8 mouse cellular contexts compared by ENCODE assay signal in genomic region chr17:34661121-34661591, GRCm38 (mm10). TPM values are rescaled to one million over a fixed set of nuclear protein-coding genes. Genes with fewer than 3 reads are reported as not detected.
A peak's percentile ranks its signal among the peaks of the same experiment; 100 is the strongest.
DNase-seq lines count a peak whose midpoint lies in the region; ATAC-seq and TF ChIP-seq lines count a peak whose summit lies in the region.

No protein-coding gene starts in this region.

- H3K4me3 ChIP-seq in MEL (ENCODE audit: control insufficient read depth in 1 of 2, insufficient read depth in 1 of 2, low read depth in 2 of 2, low read length in 2 of 2) = peak overlapping the region; percentile 49 to 67
- H3K4me3 ChIP-seq in embryonic facial prominence, embryonic 10.5 days = peak overlapping the region; percentile 41
- peak overlapping the region; percentile 32 for H3K4me3 ChIP-seq in heart, postnatal 0 days (ENCODE audit: low read depth, low read length)
- H3K4me3 ChIP-seq in midbrain, embryonic 13.5 days (replicated peaks) = no peak overlapping the region

- H3K9me3 ChIP-seq in MEL (replicated peaks; ENCODE audit: insufficient read depth, low read length) = no peaks in the 10 kb centered on the region
- no peaks in the 10 kb centered on the region for H3K9me3 ChIP-seq in embryonic facial prominence, embryonic 10.5 days
- no peaks in the 10 kb centered on the region for H3K9me3 ChIP-seq in heart, postnatal 0 days (replicated peaks; ENCODE audit: control insufficient read depth, low read length)
- H3K9me3 ChIP-seq in midbrain, embryonic 13.5 days = no peaks in the 10 kb centered on the region

- TF ChIP-seq CTCF in MEL (IDR thresholded peaks at IDR 0.05 in 2 of 3, conservative IDR thresholded peaks at IDR 0.05 in 1 of 3; ENCODE audit: control insufficient read depth in 1 of 3, insufficient read depth in 1 of 3, low read depth in 2 of 3, low read length in 3 of 3, poor library complexity in 1 of 3, severe bottlenecking in 1 of 3) = no peak
- TF ChIP-seq CTCF in heart, postnatal 0 days (IDR thresholded peaks at IDR 0.05; ENCODE audit: low read depth) = no peak

- peak overlapping the region; percentile 16; the same call in 1 of the 2 replicates for H3K27ac ChIP-seq in MEL (ENCODE audit: control insufficient read depth, low read depth, low read length)
- H3K27ac ChIP-seq in embryonic facial prominence, embryonic 10.5 days (replicated peaks) = no peak overlapping the region; the same call in 1 of the 2 replicates
- H3K27ac ChIP-seq in heart, postnatal 0 days (ENCODE audit: low read depth) = peak overlapping the region; percentile 60
- no peak overlapping the region for H3K27ac ChIP-seq in midbrain, embryonic 13.5 days

- peak overlapping the region; percentile 53 for H3K9ac ChIP-seq in MEL (ENCODE audit: control insufficient read depth, low read depth, low read length, poor library complexity, severe bottlenecking)
- H3K9ac ChIP-seq in heart, postnatal 0 days (replicated peaks; ENCODE audit: low read depth, low read length) = no peak overlapping the region; the same call in 1 of the 2 replicates
- no peak overlapping the region for H3K9ac ChIP-seq in midbrain, embryonic 13.5 days (replicated peaks)

- no peak for TF ChIP-seq RAD21 in MEL (IDR thresholded peaks at IDR 0.05; ENCODE audit: low read depth, low read length)

- H3K27me3 ChIP-seq in MEL (ENCODE audit: control insufficient read depth in 1 of 2, insufficient read depth in 2 of 2, low read length in 2 of 2) = no peaks in the 10 kb centered on the region
- H3K27me3 ChIP-seq in embryonic facial prominence, embryonic 10.5 days (replicated peaks; ENCODE audit: low read depth, poor library complexity, severe bottlenecking) = peaks cover 59% of the 10 kb centered on the region
- peaks cover 12% of the 10 kb centered on the region; the same call in 1 of the 2 replicates for H3K27me3 ChIP-seq in heart, postnatal 0 days (ENCODE audit: control insufficient read depth, insufficient read depth, low read length)
- peaks cover 41% of the 10 kb centered on the region for H3K27me3 ChIP-seq in midbrain, embryonic 13.5 days

- TF ChIP-seq EP300 in MEL (IDR thresholded peaks at IDR 0.05; ENCODE audit: low read depth in 1 of 2, low read length in 2 of 2) = no peak
- TF ChIP-seq EP300 in heart, postnatal 0 days (IDR thresholded peaks at IDR 0.05; ENCODE audit: low read depth) = no peak

- H3K79me2 ChIP-seq in MEL (ENCODE audit: control insufficient read depth, insufficient read depth, low read length, poor library complexity) = no peaks in the 10 kb centered on the region

- peak; percentile 55 for DNase-seq in MEL (ENCODE audit: low read depth, low spot score)
- peak; percentile 33 for DNase-seq in embryonic facial prominence, embryonic 10.5 days (ENCODE audit: low spot score)
- peak; percentile 57 for DNase-seq in heart, postnatal 0 days (ENCODE audit: low spot score)
- peak; percentile 82 to 88 for DNase-seq in kidney, postnatal 36 days
- no peak for DNase-seq in right cerebral cortex, adult 2 months (ENCODE audit: low spot score in 2 of 2)
- DNase-seq in cerebellum, postnatal 10 days = no peak
- no peak for DNase-seq in right cerebral cortex, postnatal 25 days

- H3K4me1 ChIP-seq in MEL (ENCODE audit: control insufficient read depth in 1 of 2, insufficient read depth in 2 of 2, low read length in 2 of 2) = peaks cover 0 to 23% of the 10 kb centered on the region in 2 experiments; a peak in 3 of 4 replicates
- peaks cover 31% of the 10 kb centered on the region for H3K4me1 ChIP-seq in embryonic facial prominence, embryonic 10.5 days
- peaks cover 22% of the 10 kb centered on the region for H3K4me1 ChIP-seq in heart, postnatal 0 days (ENCODE audit: control insufficient read depth, insufficient read depth)
- peaks cover 6% of the 10 kb centered on the region for H3K4me1 ChIP-seq in midbrain, embryonic 13.5 days (replicated peaks)

- WGBS in embryonic facial prominence, embryonic 10.5 days = 11% methylated on average over 19 of the region's 19 CpGs
- WGBS in heart, postnatal 0 days = 2% methylated on average over 15 of the region's 19 CpGs
- WGBS in midbrain, embryonic 13.5 days = 10% methylated on average over 19 of the region's 19 CpGs

- TF ChIP-seq POLR2A in MEL (IDR thresholded peaks at IDR 0.05; ENCODE audit: control insufficient read depth in 1 of 2, insufficient read depth in 1 of 2, low read depth in 1 of 2, low read length in 2 of 2, poor library complexity in 1 of 2) = no peak

- peaks cover 0 to 3% of the 10 kb centered on the region in 2 experiments; a peak in 1 of 4 replicates for H3K36me3 ChIP-seq in MEL (ENCODE audit: control insufficient read depth in 1 of 2, insufficient read depth in 2 of 2, low read length in 2 of 2)
- H3K36me3 ChIP-seq in embryonic facial prominence, embryonic 10.5 days (replicated peaks) = no peaks in the 10 kb centered on the region
- H3K36me3 ChIP-seq in heart, postnatal 0 days (replicated peaks; ENCODE audit: control insufficient read depth, insufficient read depth, low read length) = no peaks in the 10 kb centered on the region
- no peaks in the 10 kb centered on the region for H3K36me3 ChIP-seq in midbrain, embryonic 13.5 days

- peak overlapping the region; percentile 51 for H3K4me2 ChIP-seq in heart, postnatal 0 days (ENCODE audit: low read depth, low read length)
- peak overlapping the region; percentile 22 for H3K4me2 ChIP-seq in midbrain, embryonic 13.5 days (replicated peaks)

- ATAC-seq in heart, postnatal 0 days (ENCODE audit: insufficient read depth, low read depth) = peak; percentile 25
- no peak for ATAC-seq in midbrain, embryonic 13.5 days

TF ChIP-seq in MEL, 35 proteins besides CTCF, POLR2A, EP300 and RAD21:
- TF ChIP-seq HCFC1 (IDR thresholded peaks at IDR 0.05; ENCODE audit: low read depth, low read length) = no peak
- peak; percentile 56; the same call in 1 of the 2 replicates for TF ChIP-seq USF1 (IDR thresholded peaks at IDR 0.05; ENCODE audit: low read depth, low read length)
- TF ChIP-seq BHLHE40 (IDR thresholded peaks at IDR 0.05; ENCODE audit: borderline replicate concordance, low read depth, low read length) = peak; percentile 24; the same call in 1 of the 2 replicates
- TF ChIP-seq MXI1 (IDR thresholded peaks at IDR 0.05; ENCODE audit: low read depth, low read length) = no peak
- peak; percentile 27; the same call in 1 of the 2 replicates for TF ChIP-seq ELF1 (IDR thresholded peaks at IDR 0.05; ENCODE audit: low read depth, low read length)

RNA-seq across cellular contexts. Expression of gene Tnxb, which starts 9.2 kb away (rescaled TPM):
- total RNA-seq in MEL (2012; rRNA removed) = 0.16 and 0.27 TPM in 2 replicates
- under 1 TPM in 1 of 2 experiments, not detected in 1; 0.28 TPM for polyA plus RNA-seq in MEL (2012; ENCODE audit: insufficient read depth in 1 of 2, insufficient read length in 2 of 2, low read depth in 1 of 2, low replicate concordance in 2 of 2, missing spikeins in 1 of 2)
- 0.03 TPM in 1 of 2 replicates, not detected in the other for polyA plus RNA-seq in embryonic facial prominence, embryonic 10.5 days (2016; fragmentation: Nextera tagmentation; extraction: Ambion mirVana)
- 24.5 and 26.8 TPM in 2 replicates for total RNA-seq in heart, postnatal 0 days (2014; rRNA removed; ENCODE audit: low replicate concordance)
- 1.8 and 2.0 TPM in 2 replicates for polyA plus RNA-seq in heart, postnatal 0 days (2015; fragmentation: Nextera tagmentation; extraction: Ambion mirVana)
- polyA plus RNA-seq in midbrain, embryonic 13.5 days (2015; fragmentation: Nextera tagmentation; extraction: Ambion mirVana) = 0.08 and 0.10 TPM in 2 replicates

RNA-seq across cellular contexts. Expression of gene Atf6b, which starts 14.2 kb away (rescaled TPM):
- total RNA-seq in MEL (2012; rRNA removed) = 39.6 and 45.3 TPM in 2 replicates
- polyA plus RNA-seq in MEL (2012; ENCODE audit: insufficient read depth in 1 of 2, insufficient read length in 2 of 2, low read depth in 1 of 2, low replicate concordance in 2 of 2, missing spikeins in 1 of 2) = 100 to 1,000 TPM in 1 of 2 experiments, not detected in 1; 101 TPM
- 103 and 104 TPM in 2 replicates for polyA plus RNA-seq in embryonic facial prominence, embryonic 10.5 days (2016; fragmentation: Nextera tagmentation; extraction: Ambion mirVana)
- total RNA-seq in heart, postnatal 0 days (2014; rRNA removed; ENCODE audit: low replicate concordance) = 15.8 and 16.6 TPM in 2 replicates
- polyA plus RNA-seq in heart, postnatal 0 days (2015; fragmentation: Nextera tagmentation; extraction: Ambion mirVana) = 22.5 and 24.3 TPM in 2 replicates
- 118 and 122 TPM in 2 replicates for polyA plus RNA-seq in midbrain, embryonic 13.5 days (2015; fragmentation: Nextera tagmentation; extraction: Ambion mirVana)

RNA-seq across cellular contexts. Expression of gene Fkbpl, which starts 16.6 kb away (rescaled TPM):
- 4.4 and 7.0 TPM in 2 replicates for total RNA-seq in MEL (2012; rRNA removed)
- polyA plus RNA-seq in MEL (2012; ENCODE audit: insufficient read depth in 1 of 2, insufficient read length in 2 of 2, low read depth in 1 of 2, low replicate concordance in 2 of 2, missing spikeins in 1 of 2) = 1 to 10 TPM in 1 of 2 experiments, not detected in 1; 6.4 TPM
- 16.6 and 17.3 TPM in 2 replicates for polyA plus RNA-seq in embryonic facial prominence, embryonic 10.5 days (2016; fragmentation: Nextera tagmentation; extraction: Ambion mirVana)
- 2.6 and 7.1 TPM in 2 replicates for total RNA-seq in heart, postnatal 0 days (2014; rRNA removed; ENCODE audit: low replicate concordance)
- 12.3 and 13.4 TPM in 2 replicates for polyA plus RNA-seq in heart, postnatal 0 days (2015; fragmentation: Nextera tagmentation; extraction: Ambion mirVana)
- polyA plus RNA-seq in midbrain, embryonic 13.5 days (2015; fragmentation: Nextera tagmentation; extraction: Ambion mirVana) = 17.0 and 18.9 TPM in 2 replicates

RNA-seq across cellular contexts. Expression of gene Prrt1, which starts 31.8 kb away (rescaled TPM):
- total RNA-seq in MEL (2012; rRNA removed) = not detected in 2 replicates
- polyA plus RNA-seq in MEL (2012; ENCODE audit: insufficient read depth in 1 of 2, insufficient read length in 2 of 2, low read depth in 1 of 2, low replicate concordance in 2 of 2, missing spikeins in 1 of 2) = 1 to 10 TPM in 1 of 2 experiments, not detected in 1; 1.0 TPM
- polyA plus RNA-seq in embryonic facial prominence, embryonic 10.5 days (2016; fragmentation: Nextera tagmentation; extraction: Ambion mirVana) = 0.12 and 0.18 TPM in 2 replicates
- total RNA-seq in heart, postnatal 0 days (2014; rRNA removed; ENCODE audit: low replicate concordance) = 0.35 TPM in 1 of 2 replicates, not detected in the other
- polyA plus RNA-seq in heart, postnatal 0 days (2015; fragmentation: Nextera tagmentation; extraction: Ambion mirVana) = 0.16 and 0.19 TPM in 2 replicates
- polyA plus RNA-seq in midbrain, embryonic 13.5 days (2015; fragmentation: Nextera tagmentation; extraction: Ambion mirVana) = 7.4 and 7.5 TPM in 2 replicates

RNA-seq across cellular contexts. Expression of gene Ppt2, which starts 32.8 kb away (rescaled TPM):
- 20.2 and 29.2 TPM in 2 replicates for total RNA-seq in MEL (2012; rRNA removed)
- polyA plus RNA-seq in MEL (2012; ENCODE audit: insufficient read depth in 1 of 2, insufficient read length in 2 of 2, low read depth in 1 of 2, low replicate concordance in 2 of 2, missing spikeins in 1 of 2) = 100 to 1,000 TPM in 1 of 2 experiments, 10 to 100 TPM in 1; 67.1 to 147 TPM
- polyA plus RNA-seq in embryonic facial prominence, embryonic 10.5 days (2016; fragmentation: Nextera tagmentation; extraction: Ambion mirVana) = 18.6 and 19.5 TPM in 2 replicates
- 35.7 and 37.4 TPM in 2 replicates for total RNA-seq in heart, postnatal 0 days (2014; rRNA removed; ENCODE audit: low replicate concordance)
- 24.0 and 25.7 TPM in 2 replicates for polyA plus RNA-seq in heart, postnatal 0 days (2015; fragmentation: Nextera tagmentation; extraction: Ambion mirVana)
- polyA plus RNA-seq in midbrain, embryonic 13.5 days (2015; fragmentation: Nextera tagmentation; extraction: Ambion mirVana) = 22.3 and 23.3 TPM in 2 replicates

Comparison
In these comparisons a context has a peak if more than half of its experiments do, and no peak if none do; other contexts are left out.
1. DNase-seq: peak in MEL (single experiment), embryonic facial prominence, embryonic 10.5 days (single experiment), heart, postnatal 0 days (single experiment) and kidney, postnatal 36 days (2 of 2); none in right cerebral cortex, adult 2 months (0 of 2), cerebellum, postnatal 10 days (0 of 2) and right cerebral cortex, postnatal 25 days (single experiment).
2. H3K27ac ChIP-seq: peak in MEL (single experiment) and heart, postnatal 0 days (single experiment); none in embryonic facial prominence, embryonic 10.5 days (single experiment) and midbrain, embryonic 13.5 days (single experiment).